Mouse (Mus musculus) left cerebral cortex, postnatal 4 days (tissue): Measurements from ENCODE around the gene Abcg4. TPM values are rescaled to one million over a fixed set of nuclear protein-coding genes. Genes with fewer than 3 reads are reported as not detected.
A peak's percentile ranks its signal among the peaks of the same experiment; 100 is the strongest.
"Not testable (repeated sequence)": the region's sequence is repeated elsewhere in the genome, so short reads cannot be mapped to it uniquely, and the experiment has no call there.

Source experiments
- DNase-seq: peaks from one replicate; pipeline ENCODE4 v3.0.0-alpha.2; 2022
- intact Hi-C: fragments of 180-260 bp; cut with DNase I; formaldehyde crosslinking; loops from one replicate; pipeline ENCODE4 v1.15.1; 2025
- total RNA-seq, 2 experiments: library from RNA; stranded (reverse); gene quantifications; 2 replicates each; pipeline ENCODE4 v1.2.3; 2021

Abcg4 gene
- total RNA-seq, 2 experiments from 2014 or later = 64.0 to 71.1 TPM

DNA sequence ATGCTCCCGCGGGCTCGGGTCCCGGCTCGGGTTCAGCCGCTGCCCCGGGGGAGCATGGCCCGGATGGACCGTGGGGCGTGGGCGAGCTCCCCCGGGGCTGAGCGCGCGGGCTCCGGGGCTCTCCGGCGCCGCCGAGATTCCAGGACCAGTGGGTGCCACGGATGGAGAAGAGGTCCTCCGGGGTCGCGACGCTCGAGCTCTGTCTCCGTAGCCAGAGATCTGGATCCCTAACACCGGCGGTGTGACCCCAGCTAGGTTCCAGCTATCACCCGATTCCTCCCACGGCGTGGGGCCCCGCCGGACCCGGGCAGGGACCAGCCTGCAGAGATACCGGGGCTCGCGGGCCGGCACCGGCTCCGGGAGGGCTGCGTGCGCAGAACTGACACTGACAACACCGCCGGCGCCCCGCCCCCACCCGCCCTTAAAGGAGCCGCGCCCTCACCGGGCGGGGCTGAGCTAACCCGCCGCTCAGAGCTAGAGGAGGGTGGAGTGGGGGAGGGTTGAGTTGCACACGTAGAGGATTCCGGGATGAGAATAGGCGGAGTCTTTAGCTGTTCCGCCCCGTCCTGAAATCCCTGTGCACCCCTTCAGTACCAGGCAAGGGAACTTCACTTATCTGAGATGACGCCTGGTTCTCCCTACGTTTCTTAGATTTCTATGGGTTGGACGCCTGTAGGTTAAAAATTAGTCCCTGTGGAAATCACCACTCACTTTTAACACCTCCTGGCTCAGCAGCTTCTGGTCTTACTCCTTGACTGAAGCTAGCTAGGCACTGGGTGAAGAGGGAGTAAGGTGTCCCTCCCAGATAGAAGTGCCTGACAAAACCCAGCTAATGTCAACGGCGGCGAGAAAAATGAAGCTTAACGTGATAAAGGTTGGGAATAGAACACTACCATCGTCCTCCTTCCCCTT is 31.7 kb upstream of the Abcg4 start, which contains the start of gene C2cd2l:
Gene C2cd2l (minus strand): TSS at position 399 of the 912 bp plus-strand sequence.
- DNase-seq = peak; percentile 95
- intact Hi-C loops = no loop called here

DNA sequence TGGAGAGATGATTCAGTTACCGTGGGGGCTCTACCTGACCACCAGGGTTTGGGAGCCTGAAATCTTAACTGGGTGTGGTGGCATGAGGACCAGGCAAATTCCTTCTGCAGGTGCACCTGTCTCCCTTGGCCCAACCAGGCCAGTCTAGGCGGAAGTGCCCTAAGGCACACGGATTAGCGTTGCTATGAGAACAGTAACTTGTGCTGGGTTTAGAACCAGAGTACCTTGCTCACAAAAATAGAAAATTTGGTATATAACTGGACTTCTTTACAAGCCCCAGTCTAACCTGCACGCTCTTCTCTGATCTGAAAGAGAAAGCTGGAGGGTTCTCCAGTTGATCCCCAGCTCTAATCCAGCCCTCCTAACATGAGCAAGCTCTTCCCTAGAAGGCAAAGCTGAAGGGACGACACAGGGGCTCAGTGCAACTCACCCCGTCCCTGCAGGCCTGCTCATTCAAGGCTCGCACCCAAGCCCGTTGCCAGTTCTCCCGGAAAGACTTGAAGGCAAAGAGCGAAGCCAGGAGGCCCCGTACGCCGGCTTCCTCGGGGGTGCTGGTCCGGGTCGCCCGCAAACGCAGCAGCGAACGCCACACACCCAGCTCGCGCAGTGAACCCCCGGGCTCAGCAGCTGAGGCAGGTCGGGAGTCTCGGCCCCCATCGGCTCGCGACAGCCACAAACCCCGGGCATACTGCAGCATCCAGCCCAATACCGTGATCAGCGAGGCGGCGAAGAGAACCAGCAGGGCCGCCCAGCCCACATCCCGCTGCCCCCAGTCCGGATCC is 30.9 kb upstream of the Abcg4 start:
- DNase-seq = no peak

DNA sequence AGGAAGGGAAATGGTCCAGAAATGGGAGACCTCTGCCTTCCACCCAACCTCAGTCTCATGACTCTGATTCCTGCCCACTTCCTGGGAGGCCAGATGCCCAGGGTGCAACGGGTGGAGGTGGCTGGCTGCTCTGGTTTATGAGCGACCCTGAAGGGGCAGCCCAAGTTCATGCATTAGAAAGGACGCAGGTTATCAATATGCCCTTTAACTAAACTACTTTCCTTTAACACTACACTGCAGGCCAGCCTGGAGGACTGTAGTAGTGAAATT is 30.3 kb upstream of the Abcg4 start:
- no peak for DNase-seq
- intact Hi-C loops = no loop called here

More for the DNA sequence above, 30.9 kb upstream of the Abcg4 start:
- intact Hi-C loops = no loop called here

DNA sequence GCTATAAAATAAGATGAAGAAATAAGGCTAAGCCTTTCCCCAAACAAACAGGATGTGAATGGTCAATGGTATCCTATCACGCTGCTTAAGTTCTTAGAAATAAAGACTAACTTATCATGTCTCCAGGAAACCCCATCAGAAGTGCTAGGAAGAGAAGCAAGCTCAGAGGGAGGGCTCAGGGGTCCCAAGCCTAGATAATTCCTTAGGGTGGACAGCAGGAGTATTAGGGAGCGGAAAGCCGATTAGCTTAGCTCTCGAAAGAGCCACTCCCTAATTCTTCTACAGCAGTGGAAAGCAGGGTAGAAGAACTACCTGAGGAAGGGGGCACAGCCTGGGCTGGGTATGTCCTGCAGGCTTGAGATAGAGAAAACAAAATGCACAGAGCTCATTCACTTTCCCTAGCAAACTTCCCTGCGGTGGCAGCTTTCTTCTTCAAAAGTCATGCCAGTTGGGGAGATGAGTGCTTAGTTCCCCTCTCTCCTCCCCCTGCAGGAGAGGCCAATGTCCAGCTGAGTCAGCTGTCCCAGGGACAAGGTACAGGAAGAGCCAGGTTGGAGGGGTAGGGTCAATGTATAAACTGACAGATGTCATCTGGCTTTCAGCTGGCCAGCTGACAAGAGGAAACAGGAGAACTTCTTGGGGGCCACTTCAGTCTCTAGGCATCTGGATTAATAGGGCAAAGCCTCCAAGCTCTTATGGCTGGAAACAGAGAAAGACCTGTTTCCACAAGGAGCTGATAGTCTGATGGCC is 29.8 kb upstream of the Abcg4 start:
- DNase-seq = no peak
- intact Hi-C loops = no loop called here

DNA sequence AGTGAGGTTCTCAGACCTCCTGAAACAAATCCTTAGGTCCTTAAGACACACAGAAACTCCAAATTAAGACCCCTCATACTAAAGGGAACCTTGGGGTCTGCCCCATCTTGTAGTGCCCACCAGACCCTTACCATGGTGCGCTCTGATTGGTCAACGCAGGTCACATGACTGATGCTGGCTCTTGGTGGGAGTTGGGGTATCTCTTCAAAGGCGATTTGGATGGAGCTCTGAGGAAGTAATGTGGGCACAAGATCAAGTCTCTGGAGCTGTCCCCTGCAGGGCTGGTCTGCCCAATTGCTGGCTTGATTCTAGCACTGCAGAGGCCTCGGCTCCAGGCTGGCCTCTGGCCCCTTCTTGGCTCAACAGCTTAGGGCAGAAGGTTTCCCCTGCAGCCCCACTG is 29.0 kb upstream of the Abcg4 start:
- DNase-seq = no peak
- intact Hi-C loops = no loop called here

DNA sequence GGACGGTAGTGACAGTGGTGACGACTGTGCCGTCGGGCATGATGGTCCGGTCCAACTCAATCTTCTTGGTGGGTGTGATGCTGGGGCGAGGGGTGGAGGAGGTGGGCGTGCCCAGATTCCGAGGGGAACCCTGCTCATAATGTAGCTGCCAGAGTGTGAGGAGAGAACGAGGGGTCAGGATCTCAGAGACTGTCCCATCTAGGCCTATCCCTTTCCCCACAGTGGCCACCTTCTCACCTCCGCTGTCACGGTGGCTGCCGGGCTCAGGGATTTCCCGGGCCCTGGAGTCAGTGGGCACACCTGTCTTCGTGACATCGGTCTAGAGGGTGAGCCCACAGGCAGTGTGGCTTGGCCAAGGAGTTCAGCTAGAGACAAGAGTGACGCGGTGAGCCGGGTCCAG is 26.5 kb upstream of the Abcg4 start:
- intact Hi-C loops = no loop called here
- no peak for DNase-seq

DNA sequence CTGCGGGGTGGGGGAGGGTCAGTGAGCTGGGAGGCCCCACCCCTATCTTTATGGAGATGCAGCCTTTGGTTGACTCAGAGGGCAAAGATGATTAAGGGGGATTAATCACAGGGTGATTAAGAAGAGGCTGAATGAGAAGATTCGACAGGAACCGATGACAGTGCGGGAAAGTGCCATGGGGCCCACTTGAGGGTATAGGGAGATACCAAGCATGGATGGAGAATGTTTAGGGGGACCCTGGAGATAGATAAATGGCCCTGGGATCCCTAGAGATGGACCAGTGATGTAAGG is 25.8 kb upstream of the Abcg4 start:
- intact Hi-C loops = no loop called here
- DNase-seq = no peak

DNA sequence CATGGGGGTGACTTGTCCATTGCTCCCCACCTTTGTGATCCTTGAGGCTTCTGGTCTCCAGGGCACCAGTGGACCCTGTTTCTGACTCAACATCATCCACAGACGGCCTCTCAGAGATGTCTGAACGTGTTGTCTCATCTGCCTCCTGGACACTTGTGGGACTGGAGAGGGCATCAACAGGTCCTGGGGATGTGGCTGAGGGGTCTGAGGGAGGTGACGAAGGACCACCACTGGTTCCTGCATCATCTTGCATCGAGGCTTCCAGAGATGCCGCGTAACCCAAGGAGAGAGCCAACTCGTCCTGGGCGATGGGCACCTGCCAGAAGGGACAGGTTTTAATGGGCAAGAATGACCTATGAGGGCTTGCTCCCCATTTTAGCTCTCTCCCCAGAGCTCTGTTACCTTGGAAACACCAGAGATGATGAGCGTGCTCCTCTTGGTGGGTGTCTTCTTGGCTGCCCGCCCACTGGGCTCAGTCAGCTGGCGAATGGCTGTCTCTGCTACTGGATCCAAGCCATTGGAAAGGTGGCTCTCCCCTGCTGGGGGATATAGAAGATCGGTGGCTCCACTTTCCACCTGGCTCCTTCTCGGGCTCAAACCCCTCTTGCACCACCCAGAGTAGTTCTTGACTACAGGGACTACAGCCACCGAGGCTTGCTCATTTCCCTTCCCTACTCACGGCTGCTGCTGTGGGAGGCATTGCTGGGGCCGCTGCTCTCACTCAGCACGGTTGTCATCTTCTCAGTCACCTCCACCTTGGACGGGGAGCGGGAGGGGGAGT is 25.3 kb upstream of the Abcg4 start:
- intact Hi-C loops = no loop called here

DNA sequence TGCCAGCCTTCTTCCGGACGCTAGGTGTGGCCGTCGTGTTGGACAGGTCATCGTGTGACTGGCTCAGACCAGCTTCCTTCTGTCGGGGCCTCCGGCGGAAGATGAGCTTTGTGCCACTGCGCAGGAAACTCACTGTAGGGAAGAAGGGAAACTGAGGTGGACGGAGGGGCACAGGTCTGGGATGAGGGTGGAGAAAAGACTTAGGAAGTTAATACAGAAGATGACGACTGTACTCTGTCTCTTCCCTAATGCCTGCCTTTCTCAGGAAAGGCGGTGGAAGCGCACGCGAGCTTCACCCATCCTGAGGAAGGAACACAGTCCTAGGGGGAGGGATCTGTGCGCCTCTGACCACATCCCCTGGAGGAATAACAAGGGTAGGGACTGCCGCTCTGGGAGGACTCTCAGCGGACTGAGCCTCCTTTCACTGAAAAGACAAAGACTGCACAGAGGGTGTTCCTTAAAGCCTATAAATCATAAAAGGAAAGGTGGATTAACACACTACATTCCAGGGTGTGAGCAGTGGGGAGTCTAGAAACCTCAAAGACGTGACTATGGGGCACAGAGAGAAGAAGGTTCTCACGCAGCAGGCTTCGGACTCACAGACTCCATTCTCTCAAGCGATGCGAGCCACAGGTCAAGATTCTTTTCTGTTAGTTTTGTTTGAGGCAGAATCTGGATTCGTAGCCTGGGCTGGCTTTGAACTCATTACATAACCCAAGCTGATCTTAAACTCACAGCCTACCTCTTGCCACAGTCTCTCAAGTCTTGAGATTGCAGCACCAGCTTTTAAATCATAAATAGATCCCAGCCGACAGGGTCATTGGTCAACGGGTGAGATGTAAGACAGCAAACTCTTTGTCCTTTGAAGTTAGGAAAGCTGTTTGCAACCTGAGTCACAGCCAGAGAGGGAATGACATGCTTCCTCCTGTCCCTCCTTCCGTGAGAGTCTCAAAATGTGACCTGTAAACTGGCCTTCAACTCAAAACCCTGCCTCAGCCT is 23.0 kb upstream of the Abcg4 start:
- intact Hi-C loops = no loop called here
- no peak for DNase-seq

More for the DNA sequence above, 25.3 kb upstream of the Abcg4 start:
- DNase-seq = peak; percentile 74

DNA sequence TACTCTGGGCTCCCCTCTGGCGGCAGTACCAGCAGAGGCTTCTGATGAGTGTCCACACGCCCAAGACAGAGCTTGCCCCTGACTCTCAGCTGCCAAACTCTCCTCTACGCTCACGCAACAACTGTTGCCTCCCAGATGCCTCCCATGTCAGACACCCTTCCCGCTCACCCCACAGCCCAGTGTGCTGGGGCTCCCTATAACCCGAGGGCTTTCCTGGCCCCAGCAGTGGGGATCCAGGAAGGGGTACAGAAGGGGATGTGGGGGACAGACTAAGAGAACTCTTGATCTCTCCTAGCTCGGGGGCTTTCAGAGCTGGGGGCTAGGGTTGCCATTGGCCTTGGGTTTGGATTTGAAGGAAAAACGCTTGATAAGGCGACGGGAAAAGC is 22.3 kb upstream of the Abcg4 start:
- intact Hi-C loops = no loop called here
- no peak for DNase-seq

DNA sequence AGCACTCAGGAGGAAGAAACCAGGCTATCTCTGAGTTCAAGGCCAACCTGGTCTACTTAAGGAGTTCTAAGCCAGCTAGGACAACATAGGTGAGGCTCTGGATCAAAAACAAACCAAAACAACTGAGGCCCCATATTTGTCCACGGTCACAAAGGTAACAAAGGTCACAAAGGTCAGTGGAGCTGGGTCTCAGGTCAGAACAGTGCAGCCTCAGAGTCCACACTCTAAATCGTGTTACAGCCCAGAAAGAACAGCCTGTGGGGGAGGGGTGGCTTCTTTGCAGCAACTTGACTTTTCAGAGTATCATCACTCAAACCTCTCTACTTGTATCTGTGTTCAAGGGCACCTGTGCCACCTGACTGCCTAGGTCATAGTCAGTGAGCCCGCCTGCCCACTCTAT is 21.3 kb upstream of the Abcg4 start:
- intact Hi-C loops = no loop called here
- no peak for DNase-seq

DNA sequence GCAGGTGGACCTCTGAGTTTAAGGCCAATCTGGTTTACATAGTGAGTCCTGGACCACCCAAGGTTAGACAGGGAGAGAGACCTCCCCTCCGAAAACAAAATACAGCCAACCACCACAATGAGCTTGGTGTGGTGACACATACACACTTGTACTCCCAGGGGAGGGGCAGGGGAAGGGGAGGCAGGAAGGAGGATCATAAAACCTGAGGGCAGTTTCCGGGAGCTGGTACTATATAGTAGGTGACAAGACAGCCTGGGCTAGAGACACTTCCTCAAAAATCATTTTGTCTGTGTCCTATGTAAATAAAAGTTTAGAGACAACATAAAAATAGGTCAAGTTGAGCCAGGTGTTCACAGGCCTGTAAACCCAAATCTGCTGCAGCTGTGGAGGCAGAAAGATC is 18.8 kb upstream of the Abcg4 start:
- intact Hi-C loops = no loop called here
- DNase-seq = no peak

DNA sequence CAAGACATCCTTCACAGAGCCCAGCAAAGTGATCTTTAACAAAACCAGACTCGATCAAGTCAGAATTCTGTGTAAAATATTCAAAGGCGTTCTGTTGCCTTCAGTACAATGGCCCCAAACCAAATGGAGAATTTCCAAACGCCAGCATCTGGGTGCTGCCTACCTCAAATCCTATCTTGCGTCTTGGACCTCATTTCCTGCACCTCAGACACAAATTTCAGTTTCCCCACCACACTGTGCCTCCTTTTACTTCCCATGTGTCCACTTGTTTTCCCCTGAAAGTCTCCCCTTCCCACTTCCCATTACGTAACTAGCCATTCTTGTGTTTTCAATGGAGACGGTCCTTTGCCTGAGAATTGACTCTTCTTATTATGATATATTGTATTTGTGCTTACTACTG is 18.1 kb upstream of the Abcg4 start:
- intact Hi-C loops = no loop called here
- DNase-seq = no peak

DNA sequence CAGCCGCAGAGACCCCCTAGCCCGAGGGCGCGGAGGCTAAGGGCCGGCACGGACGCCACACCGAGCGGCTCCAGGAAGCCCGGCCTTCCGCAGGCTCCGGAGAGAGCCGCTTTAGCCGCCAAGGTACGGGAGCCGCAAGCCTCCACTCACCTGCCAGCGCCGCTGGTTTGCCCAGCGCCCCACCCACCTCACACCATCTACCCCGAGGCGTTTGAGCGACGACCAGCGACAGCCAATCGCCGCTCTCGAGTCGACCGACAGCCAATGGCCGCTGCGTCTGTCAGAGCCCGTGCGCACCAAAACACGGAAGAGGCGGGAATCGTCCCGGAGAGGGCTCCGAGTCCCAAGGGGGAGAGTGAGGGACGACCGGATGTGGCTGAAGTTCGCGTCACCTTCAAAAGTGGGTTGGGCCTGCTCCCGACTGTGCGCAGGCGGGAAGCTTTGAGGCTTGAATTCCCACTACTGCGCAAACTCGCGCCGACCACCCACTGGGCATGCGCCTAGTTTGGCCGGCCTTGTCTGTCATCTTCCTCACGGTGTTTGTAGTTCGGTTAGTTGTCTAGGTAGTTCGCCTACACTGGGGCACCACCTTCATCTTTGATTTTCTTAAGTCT is 17.2 kb upstream of the Abcg4 start, which contains the start of gene Hinfp:
Gene Hinfp (minus strand): TSS at position 206 of the 614 bp plus-strand sequence.
- DNase-seq = peak; percentile 99
- intact Hi-C loops = no loop called here

DNA sequence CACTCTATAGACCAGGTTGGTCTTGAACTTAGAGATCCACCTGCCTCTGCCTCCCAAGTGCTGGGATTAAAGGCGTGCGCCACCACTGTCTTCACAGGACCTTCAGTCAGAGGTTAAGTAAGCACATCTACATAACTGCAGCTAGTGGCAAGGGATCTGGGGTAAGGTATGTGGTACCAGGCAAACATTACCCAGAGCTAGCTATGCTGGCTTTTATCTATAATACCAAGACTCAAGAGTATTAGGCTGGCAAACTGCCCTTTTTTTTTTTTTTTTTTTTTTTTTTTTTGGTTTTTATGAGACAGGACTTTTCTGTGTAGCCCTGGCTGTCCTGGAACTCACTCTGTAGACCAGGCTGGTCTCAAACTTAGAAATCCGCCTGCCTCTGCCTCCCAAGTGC is 11.6 kb upstream of the Abcg4 start:
- DNase-seq, intact Hi-C loops: not testable (repeated sequence)

DNA sequence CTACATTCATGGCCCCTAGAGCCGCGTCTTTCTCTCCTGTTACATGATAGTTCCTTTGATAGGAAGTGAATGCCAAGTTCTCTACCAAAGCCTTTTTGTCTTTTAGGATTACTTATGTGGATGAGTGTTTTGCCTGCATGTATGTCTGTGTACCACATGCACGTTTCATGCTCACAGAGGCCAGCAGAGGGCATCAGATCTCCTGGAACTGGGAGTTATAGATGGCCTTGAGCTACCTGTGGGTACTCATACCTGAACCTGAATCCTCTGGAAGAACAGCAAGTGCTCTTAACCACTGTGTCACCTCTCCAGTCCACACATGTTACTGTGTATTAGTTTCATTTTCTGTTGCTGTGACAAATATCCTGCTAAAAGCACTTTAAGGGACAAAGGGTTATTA is 4.1 kb upstream of the Abcg4 start:
- intact Hi-C loops = no loop called here

DNA sequence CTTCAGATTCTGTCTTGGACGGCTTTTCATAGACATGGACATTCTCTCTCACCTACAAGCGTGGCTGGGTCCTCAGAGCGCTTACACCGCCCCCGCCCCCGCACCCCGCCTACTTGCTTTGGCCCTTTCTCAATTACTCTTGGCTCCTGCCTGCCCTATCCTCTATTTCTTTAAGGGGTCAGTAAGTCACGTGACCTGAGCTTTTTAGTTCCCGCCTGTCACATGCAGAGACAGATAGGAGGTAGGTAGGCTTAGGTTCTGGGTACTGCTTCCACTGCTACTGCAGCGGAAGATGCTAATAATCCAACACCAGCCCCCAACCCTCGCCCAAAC is 510 bp upstream of the Abcg4 start:
- no peak for DNase-seq
- intact Hi-C loops = no loop called here

More for the DNA sequence above, 4.1 kb upstream of the Abcg4 start:
- peak; percentile 39 for DNase-seq

DNA sequence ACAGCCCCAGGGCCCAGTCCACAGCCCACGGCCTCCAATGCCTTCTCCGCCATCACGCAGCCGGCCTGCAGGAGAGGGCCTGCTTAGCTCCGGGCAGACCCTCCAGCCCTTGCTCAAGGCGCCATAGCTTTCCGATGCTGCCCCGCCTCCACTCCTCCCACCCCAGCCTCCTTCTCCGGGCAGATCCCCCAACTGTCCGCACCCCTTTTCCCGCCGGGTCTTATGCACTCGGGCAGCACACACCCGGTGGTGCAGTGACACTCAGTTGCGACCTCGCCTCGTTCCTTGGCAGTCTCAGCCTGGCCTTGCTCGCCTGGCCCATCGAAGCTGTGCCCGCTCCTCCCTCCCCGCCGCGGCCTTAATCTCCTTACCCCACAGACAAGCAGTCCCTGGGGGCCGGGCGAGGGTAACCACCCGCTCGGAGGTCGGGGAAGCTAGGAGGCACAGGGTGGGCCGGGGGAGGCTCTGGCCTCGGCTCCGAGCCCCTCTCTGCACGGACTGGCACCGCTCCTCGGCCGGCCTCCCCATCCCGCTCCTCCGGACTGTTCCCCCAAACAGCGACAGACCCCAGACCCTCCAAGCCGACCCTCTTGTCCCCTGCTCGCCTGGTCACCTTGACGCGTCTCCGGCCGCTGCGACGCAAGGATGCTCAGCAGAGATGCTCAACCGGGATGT is 877 bp downstream of the Abcg4 start:
- intact Hi-C loops = no loop called here

DNA sequence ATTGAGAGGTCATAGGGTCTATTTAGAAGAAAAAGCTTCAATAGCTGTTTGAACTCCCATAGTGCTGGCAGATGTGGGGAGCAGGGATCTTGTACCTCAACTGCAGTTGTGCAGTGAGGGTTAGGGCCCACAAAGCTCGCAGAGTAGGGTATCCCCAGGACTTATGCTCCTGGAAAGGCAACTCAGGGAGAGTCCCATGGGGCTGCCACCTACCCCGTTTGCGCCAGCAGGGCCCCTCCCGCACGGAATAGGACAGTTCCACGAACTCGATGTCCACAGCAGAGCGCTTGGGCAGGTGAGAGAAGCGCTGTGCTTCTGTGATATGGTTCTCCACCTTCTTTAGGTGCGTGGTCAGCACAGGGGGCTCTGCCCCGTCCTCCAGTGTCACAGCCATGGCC is 1.4 kb downstream of the Abcg4 start:
- DNase-seq = no peak
- intact Hi-C loops = no loop called here

More for the DNA sequence above, 877 bp downstream of the Abcg4 start:
- peak; percentile 57 for DNase-seq
